In genomic region chr5:107524281-107524680, GRCm38 (mm10) we compare ENCODE assay signal across 18 mouse cellular contexts. TPM values are rescaled to one million over a fixed set of nuclear protein-coding genes. Genes with fewer than 3 reads are reported as not detected.
DNase-seq lines count a peak whose midpoint lies in the region; TF ChIP-seq lines count a peak whose summit lies in the region.
"Had no signal": no experiment of that assay in that cellular context is flagged by ENCODE, and none has a peak within 500 bp of the region (broad histone marks: within the 10 kb centered on the region; RNA-seq: fewer than 3 reads in every experiment).

No protein-coding gene starts in this region.

- DNase-seq in frontal cortex, adult 2 months (ENCODE audit: extremely low spot score in 1 of 2, low spot score in 1 of 2): peak; percentile 57 to 75
- DNase-seq in frontal cortex, postnatal 14 days (ENCODE audit: low spot score in 2 of 2): no peak
- peak; percentile 48 for DNase-seq in thymus, postnatal 0 days (ENCODE audit: low spot score)
- no peak for DNase-seq in thymus, postnatal 10 days (ENCODE audit: low spot score in 2 of 2)
- peak; percentile 43 to 47 for DNase-seq in left cerebral cortex, adult 2 months (ENCODE audit: extremely low spot score in 1 of 2, low spot score in 2 of 2)
- peak; percentile 88 for DNase-seq in telencephalon, adult 2 months (ENCODE audit: low read depth, low spot score)
- DNase-seq in adrenal gland, adult 2 months: no peak
- no peak for DNase-seq in urinary bladder, postnatal 10 days (ENCODE audit: low spot score)
- DNase-seq: cerebellum, adult 9-10 months; kidney, adult 11 months; kidney, postnatal 4 days; lung, postnatal 10 days had no signal

- intact Hi-C loops in left cerebral cortex, adult 2 months (cut with DNase I): loop anchor here (2.0 kb wide), 2 partner anchors 73 to 119 kb away; no protein-coding TSS in a partner anchor

- peak; percentile 14; the same call in 1 of the 2 replicates for TF ChIP-seq CTCF in left cerebral cortex, adult 2 months (IDR thresholded peaks at IDR 0.05)

- H3K4me3 ChIP-seq in left cerebral cortex, adult 2 months: no peak overlapping the region
- H3K4me3 ChIP-seq: heart, embryonic 13.5 days; hindbrain, embryonic 12.5 days; midbrain, embryonic 15.5 days; neural tube, embryonic 13.5 days had no signal

- peak overlapping the region; percentile 80 for H3K27ac ChIP-seq in left cerebral cortex, adult 2 months
- H3K27ac ChIP-seq: heart, embryonic 13.5 days; hindbrain, embryonic 12.5 days; midbrain, embryonic 15.5 days; neural tube, embryonic 13.5 days had no signal

RNA-seq across cellular contexts. Expression of gene 1700028K03Rik, which starts 10.2 kb away (rescaled TPM):
- polyA plus RNA-seq in frontal cortex, adult 2 months (2012; rRNA removed): 0.48 and 0.76 TPM in 2 replicates
- 0.03 and 0.09 TPM in 2 replicates for polyA plus RNA-seq in thymus, postnatal 0 days (2015; fragmentation: Nextera tagmentation; extraction: Ambion mirVana)
- 1 to 10 TPM in 1 of 2 experiments, under 1 TPM in 1; 0.68 to 1.3 TPM for total RNA-seq in left cerebral cortex, adult 2 months (2021)
- total RNA-seq in adrenal gland, adult 2 months (2021): not detected
- polyA plus RNA-seq in adrenal gland, adult 2 months (2012; rRNA removed): 0.03 TPM in 1 of 2 replicates, not detected in the other
- total RNA-seq: gastrocnemius, adult 8-10 months had no signal
- polyA plus RNA-seq: embryonic facial prominence, embryonic 11.5 days had no signal

RNA-seq across cellular contexts. Expression of gene Gm42669, which starts 16.9 kb away (rescaled TPM):
- polyA plus RNA-seq in frontal cortex, adult 2 months (2012; rRNA removed): 0.80 and 0.94 TPM in 2 replicates
- polyA plus RNA-seq in thymus, postnatal 0 days (2015; fragmentation: Nextera tagmentation; extraction: Ambion mirVana): 0.09 and 0.27 TPM in 2 replicates
- total RNA-seq in left cerebral cortex, adult 2 months (2021): under 1 TPM; 0.18 to 0.42 TPM
- not detected for total RNA-seq in adrenal gland, adult 2 months (2021)
- polyA plus RNA-seq in adrenal gland, adult 2 months (2012; rRNA removed): 0.07 TPM in 1 of 2 replicates, not detected in the other
- total RNA-seq: gastrocnemius, adult 8-10 months had no signal

Comparison
In these comparisons a context has a peak if more than half of its experiments do, and no peak if none do; other contexts are left out.
1. DNase-seq: peak in frontal cortex, adult 2 months (2 of 2), thymus, postnatal 0 days (single experiment), left cerebral cortex, adult 2 months (2 of 2) and telencephalon, adult 2 months (single experiment); none in frontal cortex, postnatal 14 days (0 of 2), thymus, postnatal 10 days (0 of 2), adrenal gland, adult 2 months (single experiment) and urinary bladder, postnatal 10 days (single experiment).